Mouse (Mus musculus): Measurements from ENCODE around the gene Ube2j1.

DNA sequence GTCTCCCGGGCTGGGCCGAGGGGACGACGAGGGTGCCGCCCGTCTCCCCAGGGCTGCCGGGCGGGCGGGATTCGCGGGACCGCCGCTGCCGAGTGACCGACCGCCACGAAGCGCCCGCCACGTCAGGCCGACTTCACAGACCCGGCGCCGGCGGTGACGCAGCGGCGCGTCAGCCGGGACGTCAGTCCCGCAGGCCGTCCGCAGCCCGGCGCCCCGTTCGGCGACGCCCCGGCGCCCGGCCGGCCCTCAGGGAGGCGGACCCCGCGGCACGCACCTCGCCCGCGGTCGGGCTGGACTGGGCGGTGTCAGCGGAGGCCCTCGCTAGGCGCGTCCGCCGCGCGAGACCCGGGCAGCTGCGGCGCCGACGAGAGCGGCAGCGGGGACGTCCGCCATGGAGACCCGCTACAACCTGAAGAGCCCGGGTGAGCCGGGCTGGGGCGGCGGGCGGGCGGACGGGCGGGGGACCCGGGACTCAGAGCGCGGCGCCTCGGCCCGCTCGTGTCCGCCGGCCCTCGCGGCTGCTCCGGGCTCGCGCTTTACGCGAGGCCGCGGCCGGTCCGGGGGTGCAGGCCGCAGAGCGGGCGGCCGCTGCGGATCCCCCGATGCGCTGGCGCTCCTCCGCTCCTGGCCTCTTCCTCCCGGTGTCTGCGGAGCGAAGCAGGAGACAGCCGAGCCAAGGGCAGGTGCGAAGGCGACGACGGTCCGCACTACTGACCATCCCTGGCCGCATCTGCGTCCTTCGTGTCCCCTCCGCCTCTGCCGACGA lies at the start of gene Ube2j1:
- no peak for TF ChIP-seq GATA1 (IDR thresholded peaks at IDR 0.05; ENCODE audit: borderline replicate concordance, low read length)
- TF ChIP-seq FLI1 (IDR thresholded peaks at IDR 0.05; ENCODE audit: low read length): no peak
